Mouse (Mus musculus) CH12F3 (cell line): ENCODE results near the gene Sipa1l3.

Experiments used
- in situ Hi-C: fragments of 300-500 bp; cut with MboI; formaldehyde crosslinking; loops from 2 replicates; pipeline ENCODE4 v1.14.3; 2020; ENCODE audit warnings: low sequenced_read_pairs

The Sipa1l3 gene

DNA sequence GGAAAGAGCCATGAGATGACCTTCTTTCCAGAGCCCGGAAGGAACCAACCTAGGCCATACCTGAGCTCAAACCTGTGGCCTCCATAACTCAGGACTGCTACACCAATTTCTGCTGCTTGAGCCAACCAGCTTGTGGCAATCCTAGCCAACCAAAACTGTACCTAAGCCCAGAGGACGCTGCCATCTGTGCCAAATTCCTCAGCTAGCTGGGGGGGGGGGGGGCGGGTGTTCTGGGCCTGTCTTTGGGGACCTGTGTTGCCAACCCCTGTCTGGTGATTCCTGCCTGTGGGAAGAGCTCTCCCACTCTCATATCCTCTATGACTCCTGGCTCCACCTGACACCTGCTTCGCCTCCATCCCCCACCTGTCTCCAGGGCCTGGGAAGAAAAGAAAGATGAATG lies 34.9 kb downstream of the Sipa1l3 start:
- in situ Hi-C loops, result no loop called here

DNA sequence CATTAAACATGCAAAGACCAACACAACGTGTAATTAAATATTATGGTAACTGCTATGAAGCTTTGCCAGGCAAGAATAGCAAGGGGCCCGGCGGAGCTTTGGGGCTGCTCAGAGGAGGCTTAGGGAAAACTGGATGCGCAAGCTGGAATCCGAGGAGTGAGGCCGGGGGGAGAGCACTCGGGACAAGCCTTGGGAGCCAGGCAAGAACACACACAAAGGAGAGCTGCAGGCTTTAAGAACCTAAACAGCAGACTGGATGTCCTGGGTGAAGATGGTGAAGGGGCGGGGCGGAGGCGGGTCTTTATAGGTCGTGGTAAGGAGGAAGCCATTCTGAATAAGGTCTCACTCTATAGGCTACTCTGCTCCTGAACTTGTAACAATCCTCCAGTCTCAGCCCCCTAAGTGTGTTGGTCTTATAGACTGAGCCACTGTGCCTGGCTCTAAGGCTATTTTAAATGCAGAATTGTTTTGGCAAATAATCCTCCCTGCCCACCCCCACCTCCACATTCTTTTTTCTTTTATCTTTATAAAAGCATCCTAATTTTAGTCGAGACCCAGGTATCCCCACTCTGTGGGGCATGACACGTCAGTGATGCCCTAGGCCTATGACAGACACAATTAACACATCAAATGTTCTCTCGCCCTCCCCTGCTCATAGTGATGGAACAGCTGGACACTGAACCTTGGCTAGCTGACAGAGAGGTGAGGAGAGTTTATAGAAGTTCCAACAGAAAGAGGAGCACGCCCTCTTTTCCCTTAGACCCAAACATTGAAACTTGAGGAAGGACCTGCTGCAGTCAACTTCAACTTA lies 36.9 kb downstream of the Sipa1l3 start:
- in situ Hi-C loops, result no loop called here

DNA sequence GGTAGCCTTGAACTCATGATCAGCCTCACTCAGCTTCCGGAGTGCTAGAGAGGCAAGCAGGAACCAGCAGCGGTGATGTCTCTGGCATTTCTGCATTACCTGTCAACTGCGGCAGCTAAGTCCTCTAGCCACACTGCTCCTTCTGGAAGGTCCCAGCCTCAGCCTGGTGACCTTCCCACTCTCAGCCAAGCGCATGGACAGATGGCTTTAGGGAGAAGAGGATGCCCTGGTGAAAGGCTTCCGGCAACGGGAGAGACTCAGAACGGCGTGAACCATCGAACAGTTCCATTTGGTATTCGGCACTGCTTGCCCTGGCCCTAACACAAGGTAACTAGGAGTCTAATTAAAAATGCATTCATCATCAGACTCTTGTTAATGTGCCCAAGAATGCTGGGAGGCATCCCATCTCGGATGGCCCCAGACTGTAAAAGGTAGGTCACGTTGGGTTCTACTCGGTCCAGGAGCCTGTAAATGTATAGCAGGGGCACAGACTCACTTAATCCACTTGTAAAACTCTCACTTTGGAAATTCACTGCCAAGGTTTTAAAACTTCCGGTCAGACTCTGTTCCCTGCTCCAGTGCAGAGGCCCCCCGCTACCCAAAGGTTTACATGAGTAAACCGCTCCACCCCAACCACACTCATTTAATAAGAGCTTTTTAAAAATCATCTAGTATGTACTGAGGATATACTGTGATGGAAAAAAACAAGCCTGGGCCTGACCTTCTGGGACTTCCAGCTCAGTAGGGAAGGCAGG lies 37.7 kb downstream of the Sipa1l3 start:
- in situ Hi-C loops, result no loop called here

DNA sequence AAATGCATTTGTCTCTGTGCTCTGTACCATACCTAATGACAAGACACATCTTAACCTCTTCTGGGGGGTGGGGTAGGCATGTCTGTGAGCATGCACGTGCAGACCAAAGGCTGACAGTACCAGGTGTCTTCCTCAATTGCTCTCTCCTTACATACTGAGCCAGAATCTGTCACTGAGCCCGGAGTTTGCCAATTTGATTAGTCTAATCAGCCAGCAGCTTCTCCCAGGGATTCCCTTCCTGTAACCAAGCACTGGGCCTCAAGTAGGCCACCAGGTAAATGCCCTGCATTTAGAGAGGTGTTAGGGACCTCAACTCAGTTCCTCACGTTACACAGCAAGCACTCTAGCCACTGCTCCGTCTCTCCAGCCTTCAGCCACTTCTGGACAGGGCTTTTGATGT lies 38.3 kb downstream of the Sipa1l3 start:
- in situ Hi-C loops, result no loop called here

DNA sequence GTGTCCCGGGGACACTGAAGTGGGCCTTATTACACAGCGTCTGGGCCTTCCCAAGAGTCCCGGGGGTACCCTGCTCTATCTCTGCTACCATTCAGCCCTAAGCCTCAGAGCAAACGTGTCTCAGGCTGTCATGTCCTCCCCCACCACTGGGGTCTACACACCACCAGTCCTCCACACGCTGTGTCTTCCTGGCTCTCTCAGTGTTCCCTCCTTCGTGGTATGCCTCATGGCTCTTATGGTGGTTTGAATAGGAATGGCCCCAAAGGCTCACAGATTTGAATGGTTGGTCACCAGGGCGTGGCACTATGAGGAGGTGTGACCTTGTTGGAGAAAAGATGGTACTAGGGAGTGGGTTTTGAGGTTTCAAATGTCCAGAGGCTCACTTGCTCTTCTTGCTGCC lies 43.4 kb downstream of the Sipa1l3 start:
- in situ Hi-C loops, result no loop called here

GRCm38 (mm10) chr7:29471309-29471708 lies 47.1 kb downstream of the Sipa1l3 start:
- in situ Hi-C loops, result no loop called here

DNA sequence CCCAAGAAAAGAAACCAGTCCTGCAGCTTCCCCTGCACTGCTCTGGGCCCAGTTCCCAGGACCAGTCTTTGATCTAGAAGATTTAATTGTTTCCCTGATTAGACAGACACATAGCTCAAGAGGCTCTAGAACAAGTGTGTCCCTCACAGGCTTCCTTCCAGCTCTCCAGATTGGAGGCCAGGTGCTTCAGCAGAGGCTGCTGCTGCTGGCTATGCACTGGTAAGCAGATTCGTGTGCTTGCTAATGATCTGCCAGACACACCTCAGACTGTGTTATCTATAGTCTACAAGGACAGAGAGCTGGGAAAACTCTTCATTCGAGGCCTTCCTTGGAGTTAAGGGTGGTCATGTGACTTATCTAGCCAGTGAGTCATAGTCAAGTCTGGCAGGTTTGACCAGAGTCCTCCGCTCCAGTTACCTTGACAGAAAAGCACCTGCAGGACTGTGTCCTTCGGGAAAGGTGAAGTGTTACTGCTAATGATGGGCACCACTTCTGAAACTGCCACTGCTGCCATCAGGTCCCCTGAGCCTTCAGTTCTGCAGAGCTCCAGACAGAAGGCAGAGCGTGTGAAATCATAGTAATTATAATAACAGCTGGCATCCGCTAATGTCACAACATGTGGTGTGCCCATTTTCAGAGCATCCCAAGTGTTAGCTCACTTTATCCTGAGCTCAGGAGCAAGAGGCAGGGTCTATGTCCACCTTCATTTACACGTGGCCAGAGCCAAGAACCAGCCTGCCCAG lies 48.7 kb downstream of the Sipa1l3 start:
- in situ Hi-C loops, result no loop called here

- in situ Hi-C loops, result no loop called here
These were observed 49.8 kb downstream of the Sipa1l3 start for GRCm38 (mm10) chr7:29468593-29468992.

DNA sequence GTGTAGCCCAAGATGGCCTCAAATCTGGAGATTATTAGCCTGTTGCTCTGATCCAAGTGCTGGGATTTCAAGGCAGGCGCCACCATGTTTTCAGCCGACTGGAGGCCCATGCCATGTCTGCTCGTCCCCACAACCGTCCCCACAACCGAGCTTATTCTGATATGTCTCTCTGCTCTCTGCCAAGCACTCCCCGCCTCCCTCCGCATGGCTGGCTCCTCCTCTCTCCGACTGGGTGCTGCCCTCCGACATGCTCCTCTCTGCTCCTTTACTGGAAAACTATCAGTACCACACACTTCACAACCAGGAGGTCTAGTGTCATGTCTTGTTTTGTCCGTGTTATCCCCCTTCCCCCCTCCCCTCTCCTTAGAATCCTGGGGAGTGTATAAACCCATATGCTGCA lies 51.9 kb downstream of the Sipa1l3 start:
- in situ Hi-C loops, result no loop called here

DNA sequence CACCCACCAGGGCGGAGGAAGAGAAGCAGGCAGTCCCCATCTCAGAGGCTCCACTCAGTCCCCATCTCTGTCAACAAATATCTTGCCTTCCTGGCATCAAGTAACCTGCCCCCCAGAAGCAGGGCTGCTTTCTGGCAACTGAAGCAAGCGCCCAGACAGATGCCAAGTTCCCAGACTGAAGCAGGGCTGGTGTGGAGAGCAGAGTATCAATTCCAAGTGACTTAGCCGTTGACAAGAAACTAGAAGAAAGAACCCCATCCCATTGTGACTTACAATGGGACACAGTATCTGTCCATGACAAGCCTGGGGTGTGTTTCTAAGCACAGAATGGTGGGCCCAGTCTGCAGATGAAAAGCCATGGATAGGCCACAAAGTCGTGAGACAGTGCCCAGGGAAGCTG lies 52.7 kb downstream of the Sipa1l3 start:
- in situ Hi-C loops, result no loop called here

DNA sequence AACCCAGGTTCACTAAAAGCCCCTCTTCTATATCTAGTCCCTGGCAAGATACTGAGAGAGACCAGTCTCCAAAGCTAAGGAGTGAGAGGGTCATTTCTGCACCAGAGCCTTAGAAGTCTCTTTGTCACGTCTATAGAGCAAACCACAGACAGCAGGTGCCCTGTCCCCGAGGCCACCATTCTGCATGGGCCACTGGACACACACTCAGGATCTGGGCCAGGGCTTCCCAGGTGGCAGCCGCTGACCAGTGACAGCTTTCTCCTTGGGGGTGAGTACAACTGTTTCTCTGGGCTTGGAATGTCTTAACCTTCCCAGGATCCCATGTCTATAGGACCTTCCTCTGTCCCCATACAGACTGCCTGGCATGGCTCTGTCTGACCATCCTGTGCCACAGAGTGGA lies 55.6 kb downstream of the Sipa1l3 start:
- in situ Hi-C loops, result no loop called here

DNA sequence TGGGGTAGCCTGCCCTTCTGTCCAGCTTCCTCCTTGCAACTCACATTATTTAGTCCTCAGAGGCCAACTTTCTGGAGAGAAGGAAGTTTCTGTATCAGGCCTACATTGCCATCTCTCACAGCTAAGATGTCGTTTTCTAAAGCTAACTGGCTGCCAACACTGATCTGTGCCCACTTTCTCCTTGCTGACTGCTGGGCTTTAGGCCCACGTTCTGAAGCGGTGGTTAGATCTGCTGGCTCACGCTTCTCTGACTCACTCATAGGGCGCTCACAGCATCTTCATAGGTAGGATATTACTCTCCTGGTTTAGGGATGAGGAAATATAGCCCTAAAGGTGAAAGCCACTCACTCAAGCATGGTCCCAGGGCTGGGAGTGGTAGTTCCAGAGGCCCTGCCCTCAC lies 56.3 kb downstream of the Sipa1l3 start:
- in situ Hi-C loops, result no loop called here

DNA sequence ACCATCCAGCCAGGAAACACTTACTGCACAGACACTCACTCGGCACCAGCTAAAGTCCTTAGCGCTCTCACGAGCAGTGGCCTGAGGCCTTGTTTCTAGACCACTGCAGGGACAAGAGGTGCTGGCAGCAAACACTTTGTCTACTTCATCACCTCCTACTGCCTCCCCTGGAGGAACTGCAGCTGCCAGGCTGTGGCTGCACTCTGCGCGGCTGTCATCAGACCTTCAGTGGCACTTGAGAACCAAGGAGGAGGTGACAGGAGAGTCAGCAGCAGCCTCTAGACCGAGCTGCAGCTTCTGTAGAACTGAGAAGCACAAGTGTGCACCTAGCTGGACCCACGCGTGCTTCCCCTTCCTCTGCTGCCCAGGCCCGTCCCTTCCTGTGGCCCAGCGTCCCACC lies 56.9 kb downstream of the Sipa1l3 start:
- in situ Hi-C loops, result no loop called here

- in situ Hi-C loops, result no loop called here
These were observed 59.3 kb downstream of the Sipa1l3 start for GRCm38 (mm10) chr7:29458889-29459740.

GRCm38 (mm10) chr7:29457772-29458171 lies 60.7 kb downstream of the Sipa1l3 start:
- in situ Hi-C loops, result no loop called here

GRCm38 (mm10) chr7:29456716-29457115 lies 61.7 kb downstream of the Sipa1l3 start:
- in situ Hi-C loops, result no loop called here

GRCm38 (mm10) chr7:29455591-29455990 lies 62.9 kb downstream of the Sipa1l3 start:
- in situ Hi-C loops, result no loop called here

DNA sequence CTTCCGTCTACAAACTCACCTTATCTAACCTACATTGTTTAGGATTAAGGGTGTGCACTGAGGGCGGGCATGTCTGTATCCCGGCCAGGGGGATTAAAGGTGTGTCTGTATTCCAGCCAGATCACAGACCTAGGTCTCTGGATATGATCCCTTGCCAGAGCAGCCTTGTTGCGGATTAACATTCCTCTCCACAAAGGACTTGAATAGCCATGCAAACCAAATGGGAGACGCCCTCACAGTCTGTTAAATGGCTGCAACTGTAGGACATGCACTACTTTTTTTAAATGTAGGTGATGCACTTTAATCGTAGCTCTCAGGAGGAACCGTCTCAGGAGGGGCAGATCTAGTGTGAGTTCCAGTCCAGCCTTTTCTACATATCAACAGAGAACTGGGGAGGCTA lies 63.5 kb downstream of the Sipa1l3 start:
- in situ Hi-C loops, result no loop called here

DNA sequence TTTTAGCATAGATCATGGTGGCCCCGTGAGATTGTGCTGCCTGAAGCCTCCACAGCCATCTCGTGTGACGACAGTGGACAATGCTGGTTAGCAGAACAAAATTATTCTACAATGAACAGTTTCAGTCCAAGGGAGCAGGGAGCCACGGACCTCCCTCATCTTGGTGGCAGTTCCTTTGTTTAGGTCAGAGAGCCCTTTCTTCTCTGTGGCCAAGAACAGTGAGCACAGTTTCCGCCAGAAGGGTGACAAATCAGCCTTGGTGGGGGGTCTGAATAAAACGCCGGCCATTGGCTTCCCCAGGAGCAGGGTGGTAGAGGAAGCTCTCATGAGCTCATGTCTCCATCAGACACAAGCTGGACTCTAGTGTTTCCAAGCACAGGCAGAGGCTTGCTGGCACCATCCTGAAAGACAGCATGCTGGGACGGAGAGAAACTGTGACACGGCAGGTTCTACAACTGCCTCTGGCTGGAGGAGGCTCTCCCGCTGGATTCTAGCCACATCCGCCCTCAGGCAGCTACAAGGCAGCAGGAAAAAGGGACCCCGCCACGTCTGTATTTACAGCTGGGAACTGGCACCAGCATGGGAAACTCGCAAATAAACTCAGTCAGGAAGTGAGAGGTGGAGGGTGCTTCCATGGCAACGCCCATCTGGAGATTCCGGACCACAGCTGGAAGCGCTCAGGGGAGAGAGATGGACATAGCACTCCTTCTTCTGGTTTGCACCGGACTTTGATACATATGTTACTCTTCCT lies 65.3 kb downstream of the Sipa1l3 start:
- in situ Hi-C loops, result no loop called here

DNA sequence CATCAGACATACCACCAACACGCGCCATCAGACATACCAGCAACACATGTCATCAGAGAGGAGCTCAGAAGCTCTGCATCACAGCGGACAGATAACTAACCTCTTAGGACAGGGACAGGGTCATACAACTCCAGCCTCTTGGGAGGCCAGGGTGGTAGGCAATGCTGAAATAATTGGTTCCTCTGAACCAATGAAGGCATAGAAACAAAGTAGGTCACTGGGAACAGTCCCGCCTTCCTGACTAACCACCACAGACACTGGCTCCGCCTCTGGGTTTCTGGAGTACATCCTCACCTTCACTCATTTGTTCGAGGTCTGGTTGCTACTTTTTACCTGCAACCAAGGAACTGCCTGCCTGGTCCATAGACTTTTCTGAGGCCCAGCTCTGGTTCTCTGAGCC lies 66.1 kb downstream of the Sipa1l3 start:
- in situ Hi-C loops, result no loop called here
